Mouse (Mus musculus) kidney, adult 2 months (tissue): Measurements from ENCODE around the gene Josd1. TPM values are rescaled to one million over a fixed set of nuclear protein-coding genes. Genes with fewer than 3 reads are reported as not detected.
A peak's percentile ranks its signal among the peaks of the same experiment; 100 is the strongest.

Experiments used
- DNase-seq: peaks from one replicate; pipeline ENCODE4 v3.0.0; 2021
- H3K27ac ChIP-seq: fragments of 200-500 bp; 2 replicates; pipeline ENCODE4 v1.5.1; 2012; ENCODE audit warnings: low read depth, low read length, control low read depth, inconsistent platforms; ENCODE audit not compliant: insufficient read depth
- H3K27me3 ChIP-seq: fragments of 200-500 bp; replicated peaks from 2 replicates; pipeline ENCODE4 v1.6.1; 2012; ENCODE audit warnings: mild to moderate bottlenecking, moderate library complexity, low read length, inconsistent platforms; ENCODE audit not compliant: control insufficient read depth, insufficient read depth
- H3K36me3 ChIP-seq: fragments of 200-500 bp; 2 replicates; pipeline ENCODE4 v1.6.1; 2012; ENCODE audit warnings: mild to moderate bottlenecking, moderate library complexity, low read length, inconsistent platforms; ENCODE audit not compliant: control insufficient read depth, insufficient read depth
- H3K4me1 ChIP-seq: fragments of 200-500 bp; 2 replicates; pipeline ENCODE4 v1.6.1; 2011; ENCODE audit warnings: low read length; ENCODE audit not compliant: control insufficient read depth, insufficient read depth
- H3K4me3 ChIP-seq: fragments of 200-500 bp; 2 replicates; pipeline ENCODE4 v1.5.1; 2011; ENCODE audit warnings: mild to moderate bottlenecking, low read depth, low read length, control low read depth; ENCODE audit not compliant: insufficient read depth
- CTCF ChIP-seq: fragments of 200-500 bp; conservative IDR thresholded peaks from 2 replicates; pipeline ENCODE4 v1.5.1; 2011; ENCODE audit warnings: low read depth, mild to moderate bottlenecking, control low read depth, low read length, moderate library complexity, mixed read lengths; ENCODE audit not compliant: insufficient read depth, insufficient read length
- POLR2A ChIP-seq: fragments of 200-500 bp; IDR thresholded peaks from one replicate; pipeline ENCODE4 v1.6.1; 2011; ENCODE audit warnings: low read depth, low read length, control low read depth
- WGBS: fragments of 180-500 bp; shearing (Covaris S2); methylation state at CpG from one replicate; pipeline ENCODE4 v1.1.7; 2018; 5-methylcytosine and 5-hydroxymethylcytosine counted together
- polyA plus RNA-seq: library from polyadenylated mRNA; depleted of rRNA; stranded (reverse); fragments of >200 nt; gene quantifications from 2 replicates; pipeline ENCODE4 v1.2.3, GENCODE M21; 2012

Gene Josd1
- polyA plus RNA-seq, 1 experiment, result 19.5 TPM

- Histone ChIP-seq H3K36me3 (no peaks in the 10 kb centered on the region), H3K4me3 (peak overlapping the region; percentile 92), H3K27ac (0 out of 2 replicates have a peak overlapping the region, but pooled peaks have one; percentile 11), H3K4me1 (peaks cover 37% of the 10 kb centered on the region), H3K27me3 (no peaks in the 10 kb centered on the region)
- TF ChIP-seq CTCF (no peak), POLR2A (no peak)
- no peak for DNase-seq
- WGBS, result 21% methylated on average over 15 of the region's 15 CpGs
Observed at GRCm38 (mm10) chr15:79686046-79686869, 1.5 kb downstream of the Josd1 start.

- peak; percentile 84 for DNase-seq
- TF ChIP-seq CTCF (no peak), POLR2A (no peak)
- Histone ChIP-seq H3K4me1 (peaks cover 36% of the 10 kb centered on the region), H3K27ac (peak overlapping the region; percentile 52; the same call in 1 of the 2 replicates), H3K27me3 (no peaks in the 10 kb centered on the region), H3K36me3 (no peaks in the 10 kb centered on the region), H3K4me3 (peak overlapping the region; percentile 32; the same call in 1 of the 2 replicates)
- 8% methylated on average over 6 of the region's 6 CpGs for WGBS
Observed at GRCm38 (mm10) chr15:79685141-79685641, 2.5 kb downstream of the Josd1 start.

- no peaks in the 10 kb centered on the region for H3K36me3 ChIP-seq
- no peak for DNase-seq
- no peaks in the 10 kb centered on the region for H3K27me3 ChIP-seq
- H3K4me1 ChIP-seq, result peaks cover 33% of the 10 kb centered on the region
- 60% methylated on average over 6 of the region's 6 CpGs for WGBS
- H3K27ac ChIP-seq, result no peak overlapping the region
- no peak overlapping the region for H3K4me3 ChIP-seq
- TF ChIP-seq CTCF (no peak), POLR2A (no peak)
Observed at GRCm38 (mm10) chr15:79684616-79685015, 3.1 kb downstream of the Josd1 start.

GRCm38 (mm10) chr15:79683707-79684465, 3.8 kb downstream of the Josd1 start:
- Histone ChIP-seq H3K4me3 (no peak overlapping the region), H3K4me1 (peaks cover 33% of the 10 kb centered on the region), H3K27ac (no peak overlapping the region), H3K36me3 (no peaks in the 10 kb centered on the region), H3K27me3 (no peaks in the 10 kb centered on the region)
- DNase-seq, result no peak
- TF ChIP-seq POLR2A (no peak), CTCF (no peak)
- WGBS, result 55% methylated on average over 19 of the region's 19 CpGs

GRCm38 (mm10) chr15:79683146-79683545, 4.6 kb downstream of the Josd1 start:
- H3K36me3 ChIP-seq, result no peaks in the 10 kb centered on the region
- WGBS, result 66% methylated on average over 6 of the region's 6 CpGs
- H3K4me3 ChIP-seq, result no peak overlapping the region
- H3K4me1 ChIP-seq, result peaks cover 33% of the 10 kb centered on the region
- H3K27ac ChIP-seq, result no peak overlapping the region
- TF ChIP-seq POLR2A (no peak), CTCF (no peak)
- H3K27me3 ChIP-seq, result no peaks in the 10 kb centered on the region
- peak; percentile 38 for DNase-seq

GRCm38 (mm10) chr15:79681973-79682372, 5.7 kb downstream of the Josd1 start:
- WGBS, result 62% methylated on average over 4 of the region's 4 CpGs

More at GRCm38 (mm10) chr15:79681973-79682372, 5.7 kb downstream of the Josd1 start:
- DNase-seq, result peak; percentile 67
- Histone ChIP-seq H3K27ac (no peak overlapping the region), H3K27me3 (no peaks in the 10 kb centered on the region), H3K4me3 (no peak overlapping the region), H3K36me3 (no peaks in the 10 kb centered on the region), H3K4me1 (peaks cover 40% of the 10 kb centered on the region)
- TF ChIP-seq CTCF (no peak), POLR2A (no peak)
